Mouse (Mus musculus) midbrain, embryonic 14.5 days (tissue): Measurements from ENCODE around the gene Ankrd13a. TPM values are rescaled to one million over a fixed set of nuclear protein-coding genes. Genes with fewer than 3 reads are reported as not detected.
"Not testable (repeated sequence)": the region's sequence is repeated elsewhere in the genome, so short reads cannot be mapped to it uniquely, and the experiment has no call there.

Experiments
- ATAC-seq: fragments of 200-750 bp; cut with Nextera tagmentation; 2 replicates; pipeline ENCODE4 v1.8.0; 2017; ENCODE audit warnings: moderate number of reproducible peaks, moderate library complexity; ENCODE audit not compliant: low FRiP score, low TSS enrichment
- DNase-seq: peaks from one replicate; pipeline ENCODE4 v3.0.0-alpha.2; 2015
- H3K27ac ChIP-seq: fragments of 300-500 bp; sonication (generic); replicated peaks from 2 replicates; pipeline ENCODE4 v1.5.1; 2014; ENCODE audit warnings: mild to moderate bottlenecking, low read depth, low read length, moderate library complexity
- H3K27me3 ChIP-seq: fragments of 300-500 bp; sonication (generic); 2 replicates; pipeline ENCODE4 v1.6.1; 2014; ENCODE audit warnings: low read length, control low read depth, mixed read lengths; ENCODE audit not compliant: control insufficient read depth, insufficient read depth
- H3K36me3 ChIP-seq: fragments of 300-500 bp; sonication (generic); 2 replicates; pipeline ENCODE4 v1.6.1; 2014; ENCODE audit warnings: low read length, control low read depth; ENCODE audit not compliant: control insufficient read depth, insufficient read depth
- H3K4me1 ChIP-seq: fragments of 300-500 bp; sonication (generic); 2 replicates; pipeline ENCODE4 v1.6.1; 2014; ENCODE audit warnings: mild to moderate bottlenecking, antibody characterized with exemption, low read length, control low read depth; ENCODE audit not compliant: control insufficient read depth, insufficient read depth
- H3K4me2 ChIP-seq: fragments of 300-500 bp; sonication (generic); 2 replicates; pipeline ENCODE4 v1.6.1; 2014; ENCODE audit warnings: mild to moderate bottlenecking, low read length, moderate library complexity
- H3K4me3 ChIP-seq: fragments of 300-500 bp; sonication (generic); replicated peaks from 2 replicates; pipeline ENCODE4 v1.5.1; 2014; ENCODE audit warnings: low read depth, low read length
- H3K9ac ChIP-seq: fragments of 300-500 bp; sonication (generic); replicated peaks from 2 replicates; pipeline ENCODE4 v1.6.1; 2014; ENCODE audit warnings: mild to moderate bottlenecking, low read length, moderate library complexity
- H3K9me3 ChIP-seq: fragments of 300-500 bp; sonication (generic); 2 replicates; pipeline ENCODE4 v1.6.1; 2016; ENCODE audit warnings: low read length, control low read depth, mixed read lengths; ENCODE audit not compliant: control insufficient read depth
- WGBS: fragments of 180-500 bp; shearing (Covaris S2); extraction: QIAGEN DNeasy Blood & Tissue Kit; methylation state at CpG from one replicate; pipeline ENCODE4 v1.1.7; 2014; 5-methylcytosine and 5-hydroxymethylcytosine counted together
- polyA plus RNA-seq: library from polyadenylated mRNA; unstranded; fragments of >200 nt; fragmentation: Nextera tagmentation; extraction: Ambion mirVana; gene quantifications from 2 replicates; pipeline ENCODE4 v1.2.1, GENCODE M21; 2014

Gene Ankrd13a
- polyA plus RNA-seq, 1 experiment from 2014 or later, result 48.5 TPM

DNA sequence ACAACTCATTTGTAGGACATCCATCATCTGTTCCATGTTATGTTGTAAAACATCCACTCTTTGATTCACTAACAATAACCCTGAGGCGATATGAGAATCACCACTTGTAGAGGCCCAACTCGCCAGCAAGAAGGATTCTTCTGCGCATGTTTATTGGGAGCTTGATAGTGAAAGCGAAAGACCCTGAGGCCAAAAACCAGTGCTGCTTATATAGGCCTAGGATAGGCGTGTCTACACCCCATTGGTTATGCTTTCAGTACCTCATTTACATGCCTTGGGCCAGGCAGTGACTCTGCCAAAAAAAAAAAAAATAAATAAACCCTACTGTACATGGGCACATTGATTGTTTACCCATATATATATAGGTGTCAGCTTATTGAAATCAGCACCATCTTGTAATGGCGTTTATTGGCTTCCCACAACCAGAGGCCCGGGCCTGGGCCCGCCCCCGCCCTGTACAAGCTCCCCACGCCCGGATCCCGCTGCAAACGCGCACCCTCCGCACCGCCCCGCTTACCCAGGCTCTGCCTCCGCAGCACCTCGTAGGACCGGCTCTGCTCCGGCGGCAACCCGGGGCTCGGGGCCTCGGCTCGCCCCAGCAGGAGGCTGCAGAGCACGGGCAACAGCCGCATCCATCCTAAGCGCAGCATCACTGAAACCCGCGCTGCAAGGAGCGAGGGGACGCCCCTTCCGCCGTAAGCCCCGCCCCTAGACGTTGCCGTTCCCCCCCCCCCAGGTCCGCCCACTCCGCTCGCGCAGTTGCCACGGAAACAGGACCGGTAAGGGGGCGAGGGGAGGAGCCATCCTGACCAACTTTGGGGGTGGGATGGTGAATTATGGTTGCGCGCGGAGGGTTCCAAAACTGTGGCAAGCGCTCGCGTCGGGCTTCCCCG, 48.6 kb downstream of the Ankrd13a start, which contains the start of gene 1500011B03Rik:
Gene 1500011B03Rik, minus strand, starts transcription at position 673 of the 893 bp plus-strand sequence.
- Histone ChIP-seq H3K4me3 (peak within 1 kb of the TSS; percentile 64), H3K36me3 (no peaks in the 10 kb centered on the region), H3K4me1 (0 out of 2 replicates have a peak, but pooled peaks cover 3% of the 10 kb centered on the region), H3K27ac (peak within 1 kb of the TSS; percentile 78), H3K9me3 (no peaks in the 10 kb centered on the region), H3K9ac (peak within 1 kb of the TSS; percentile 80), H3K4me2 (peak within 1 kb of the TSS; percentile 58), H3K27me3 (no peaks in the 10 kb centered on the region)
- peak; percentile 90 for ATAC-seq
- peak; percentile 93 for DNase-seq
- WGBS, result 6% methylated on average over 53 of the region's 53 CpGs

DNA sequence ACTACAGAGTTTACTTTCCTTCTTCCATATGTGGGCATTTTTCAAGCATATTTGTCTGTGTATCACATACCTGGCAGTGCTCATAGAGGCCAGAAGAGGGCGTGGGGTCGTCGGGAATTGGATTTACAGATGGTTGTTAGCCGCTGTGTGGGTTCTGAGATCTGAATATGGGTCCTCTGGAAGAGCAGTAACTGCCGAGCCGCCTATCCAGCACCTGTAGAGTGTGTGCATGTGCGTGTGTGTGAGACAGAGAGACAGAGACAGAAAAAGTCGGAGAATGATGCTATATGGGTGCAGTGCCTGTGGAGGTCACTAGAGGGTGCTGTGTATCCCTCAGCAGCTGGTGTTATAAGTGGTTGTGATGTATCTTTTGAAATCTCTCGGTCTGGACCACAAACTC, 49.7 kb downstream of the Ankrd13a start:
- 15% methylated on average over 9 of the region's 9 CpGs for WGBS
- H3K9me3 ChIP-seq, result no peaks in the 10 kb centered on the region
- no peaks in the 10 kb centered on the region for H3K27me3 ChIP-seq
- 0 out of 2 replicates have a peak overlapping the region, but pooled peaks have one; percentile 58 for H3K4me2 ChIP-seq
- H3K36me3 ChIP-seq, result no peaks in the 10 kb centered on the region
- H3K27ac ChIP-seq, result no peak overlapping the region
- DNase-seq, result peak; percentile 61
- no peak for ATAC-seq
- H3K9ac ChIP-seq, result no peak overlapping the region
- no peak overlapping the region for H3K4me3 ChIP-seq
- 0 out of 2 replicates have a peak, but pooled peaks cover 3% of the 10 kb centered on the region for H3K4me1 ChIP-seq

DNA sequence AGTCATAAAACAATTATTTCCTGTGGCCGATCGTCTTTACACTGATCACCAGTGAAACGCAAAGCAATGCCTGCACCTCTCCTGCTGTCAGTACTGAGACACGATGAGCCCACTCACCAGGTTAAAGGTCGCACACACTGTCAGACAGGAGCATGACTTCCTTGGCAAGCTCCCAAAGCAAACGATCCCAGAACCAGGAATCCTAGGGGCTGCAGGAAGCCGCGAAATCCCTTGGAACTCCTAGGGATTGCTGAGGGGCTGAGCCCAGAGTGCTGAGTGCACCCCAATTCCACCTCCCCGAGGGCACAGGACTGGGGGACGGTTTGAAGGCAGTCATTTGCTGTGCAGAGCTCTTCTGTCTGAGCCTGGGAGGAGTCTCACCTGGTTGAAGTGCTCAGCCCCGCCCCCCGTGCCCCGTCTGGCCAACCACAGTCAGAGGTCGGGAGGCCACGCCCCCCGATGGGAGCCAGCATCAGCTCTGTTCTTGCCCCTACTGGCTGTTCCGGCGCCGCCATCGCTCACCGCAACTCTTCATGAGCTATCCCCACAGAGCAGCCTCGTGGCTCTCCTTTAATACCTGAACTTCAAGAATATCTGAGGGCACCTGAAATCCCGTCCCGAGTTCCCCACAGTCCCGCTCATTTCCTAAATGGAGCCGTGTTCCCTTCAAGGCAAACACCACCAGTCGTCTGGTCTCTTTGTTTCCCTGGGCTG, 51.7 kb downstream of the Ankrd13a start:
- H3K36me3 ChIP-seq, result no peaks in the 10 kb centered on the region
- ATAC-seq (peak; percentile 79), DNase-seq (peak; percentile 91)
- no peaks in the 10 kb centered on the region for H3K27me3 ChIP-seq
- 11% methylated on average over 27 of the region's 27 CpGs for WGBS
- H3K27ac ChIP-seq, result peak overlapping the region; percentile 58
- 0 out of 2 replicates have a peak, but pooled peaks cover 3% of the 10 kb centered on the region for H3K4me1 ChIP-seq
- H3K4me3 ChIP-seq, result peak overlapping the region; percentile 32
- no peaks in the 10 kb centered on the region for H3K9me3 ChIP-seq
- peak overlapping the region; percentile 58 for H3K4me2 ChIP-seq
- peak overlapping the region; percentile 51; the same call in 1 of the 2 replicates for H3K9ac ChIP-seq

DNA sequence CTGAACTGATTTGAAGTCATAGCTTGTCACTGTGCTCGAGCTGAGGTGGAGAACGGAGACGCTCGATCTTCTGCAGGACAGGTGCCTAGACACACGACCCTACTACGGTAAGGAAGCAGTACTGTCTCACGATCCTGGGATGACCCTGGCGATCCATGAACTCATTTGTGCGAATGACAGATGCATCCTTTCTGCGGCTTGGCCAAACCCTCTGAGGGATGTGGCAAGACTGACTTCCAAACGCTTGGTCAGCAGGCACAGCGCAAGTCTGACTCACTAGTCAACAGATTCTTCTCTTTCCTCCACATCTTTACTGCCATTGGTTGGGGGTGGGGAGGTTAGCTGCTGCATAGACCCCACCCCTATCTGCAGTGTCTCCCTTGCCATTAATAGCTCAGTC, 53.0 kb downstream of the Ankrd13a start:
- H3K27ac ChIP-seq, result no peak overlapping the region
- no peak overlapping the region for H3K9ac ChIP-seq
- no peaks in the 10 kb centered on the region for H3K27me3 ChIP-seq
- WGBS, result 92% methylated on average over 12 of the region's 12 CpGs
- no peaks in the 10 kb centered on the region for H3K36me3 ChIP-seq
- no peak for DNase-seq
- no peak overlapping the region for H3K4me2 ChIP-seq
- no peak for ATAC-seq
- no peak overlapping the region for H3K4me3 ChIP-seq
- no peaks in the 10 kb centered on the region for H3K9me3 ChIP-seq
- 0 out of 2 replicates have a peak, but pooled peaks cover 3% of the 10 kb centered on the region for H3K4me1 ChIP-seq

DNA sequence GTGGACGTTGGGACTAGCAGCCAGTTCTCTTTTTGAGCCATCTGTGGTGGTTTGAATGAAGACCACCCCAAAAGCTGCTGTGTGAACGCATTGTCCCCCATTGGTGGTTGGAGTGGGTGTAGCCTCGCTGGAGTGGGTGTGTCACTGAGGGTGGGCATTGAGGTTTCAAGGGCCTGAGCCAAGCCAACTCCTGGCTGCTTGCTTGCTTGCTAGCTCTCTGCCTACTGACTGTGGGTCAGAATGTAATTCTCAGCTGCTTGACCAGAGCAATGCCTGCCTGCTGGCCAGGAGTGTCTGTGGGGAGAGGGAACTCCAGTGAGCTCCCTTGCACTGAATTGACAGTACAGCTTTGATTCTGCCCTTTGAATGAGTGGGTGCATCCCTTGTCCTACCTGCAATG, 55.3 kb downstream of the Ankrd13a start:
- Histone ChIP-seq H3K27me3 (no peaks in the 10 kb centered on the region), H3K36me3 (no peaks in the 10 kb centered on the region), H3K9ac (no peak overlapping the region), H3K4me2 (no peak overlapping the region), H3K4me1 (0 out of 2 replicates have a peak, but pooled peaks cover 3% of the 10 kb centered on the region), H3K9me3 (no peaks in the 10 kb centered on the region), H3K27ac (no peak overlapping the region), H3K4me3 (no peak overlapping the region)
- DNase-seq, result no peak
- 64% methylated on average over 3 of the region's 3 CpGs for WGBS
- no peak for ATAC-seq

DNA sequence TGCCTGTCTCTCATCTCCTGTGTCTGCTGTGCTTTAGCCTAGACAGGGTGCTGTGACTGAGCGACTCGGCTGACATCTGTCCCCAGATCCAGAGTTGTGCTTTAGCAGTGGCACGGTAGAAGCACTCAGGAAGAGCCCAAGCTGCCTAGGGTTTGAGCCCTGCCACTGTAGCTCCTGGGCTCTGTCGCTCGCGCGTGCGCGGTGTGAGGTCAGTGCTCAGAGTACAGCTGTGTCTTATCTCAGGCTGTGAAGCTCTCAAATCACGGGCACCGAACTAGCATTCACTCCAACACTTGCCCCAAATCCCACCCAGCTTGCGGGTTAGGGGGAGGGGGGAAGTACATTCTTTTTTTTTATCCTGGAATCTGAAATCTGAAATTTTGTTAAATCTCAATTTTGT, 62.4 kb downstream of the Ankrd13a start:
- H3K27me3 ChIP-seq, result no peaks in the 10 kb centered on the region
- H3K36me3 ChIP-seq, result no peaks in the 10 kb centered on the region
- no peaks in the 10 kb centered on the region for H3K4me1 ChIP-seq
- no peak overlapping the region for H3K27ac ChIP-seq
- no peaks in the 10 kb centered on the region for H3K9me3 ChIP-seq
- no peak for DNase-seq
- no peak for ATAC-seq
- H3K4me2 ChIP-seq, result no peak overlapping the region
- 68% methylated on average over 12 of the region's 12 CpGs for WGBS
- no peak overlapping the region for H3K9ac ChIP-seq
- H3K4me3 ChIP-seq, result no peak overlapping the region

DNA sequence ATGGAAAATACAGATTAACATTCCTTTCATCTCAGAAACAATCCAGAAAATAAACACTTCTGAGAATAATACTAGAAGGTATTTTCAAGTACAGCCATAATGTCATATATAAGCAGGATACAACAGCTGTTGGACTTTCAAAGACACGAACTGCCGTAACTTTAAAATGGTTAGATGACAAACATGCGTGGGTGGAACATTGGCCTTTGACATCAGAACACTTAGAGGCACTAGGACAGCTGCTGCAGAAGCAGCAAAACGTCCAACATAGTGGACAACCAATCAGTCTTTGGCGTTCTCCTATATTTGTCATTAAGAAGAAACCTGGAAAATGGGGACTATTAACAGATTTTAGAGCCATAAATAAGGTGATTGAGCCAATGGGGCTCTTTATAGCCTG, 66.0 kb downstream of the Ankrd13a start:
- not testable (repeated sequence) for H3K27ac ChIP-seq, DNase-seq, H3K4me3 ChIP-seq, H3K27me3 ChIP-seq, H3K4me1 ChIP-seq, H3K4me2 ChIP-seq, H3K36me3 ChIP-seq, ATAC-seq, H3K9me3 ChIP-seq, H3K9ac ChIP-seq
- WGBS, result 83% methylated on average over 5 of the region's 5 CpGs

DNA sequence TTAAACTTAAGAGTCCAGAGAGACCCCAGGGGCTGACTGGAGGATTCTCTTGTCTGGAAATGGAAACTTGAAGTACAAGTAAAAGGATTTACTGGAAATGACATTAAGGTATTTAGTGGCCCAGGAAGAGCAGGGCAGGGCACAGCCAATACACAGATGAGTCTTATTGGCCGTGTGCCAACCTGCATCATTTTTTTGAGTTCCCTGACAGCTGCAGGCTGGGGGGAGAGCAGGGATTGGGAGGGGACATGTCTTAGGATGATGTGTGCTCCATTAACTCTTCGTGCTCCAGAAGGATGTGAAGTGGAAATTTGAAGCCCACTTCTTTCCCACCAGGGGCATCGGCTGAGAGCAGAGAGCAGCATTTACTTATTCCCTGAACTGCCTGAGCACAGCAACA, 67.7 kb downstream of the Ankrd13a start:
- 57% methylated on average over 3 of the region's 3 CpGs for WGBS
- H3K4me3 ChIP-seq, H3K4me1 ChIP-seq, H3K9me3 ChIP-seq, H3K36me3 ChIP-seq, H3K27me3 ChIP-seq, H3K4me2 ChIP-seq, ATAC-seq, H3K27ac ChIP-seq, H3K9ac ChIP-seq: not testable (repeated sequence)
- peak; percentile 56 for DNase-seq
